Mouse (Mus musculus): ENCODE data around the gene Nudt9. TPM values are rescaled to one million over a fixed set of nuclear protein-coding genes. Genes with fewer than 3 reads are reported as not detected.

Gene Nudt9
- polyA plus RNA-seq, 1 experiment from 2014 or later = 55.8 TPM

DNA sequence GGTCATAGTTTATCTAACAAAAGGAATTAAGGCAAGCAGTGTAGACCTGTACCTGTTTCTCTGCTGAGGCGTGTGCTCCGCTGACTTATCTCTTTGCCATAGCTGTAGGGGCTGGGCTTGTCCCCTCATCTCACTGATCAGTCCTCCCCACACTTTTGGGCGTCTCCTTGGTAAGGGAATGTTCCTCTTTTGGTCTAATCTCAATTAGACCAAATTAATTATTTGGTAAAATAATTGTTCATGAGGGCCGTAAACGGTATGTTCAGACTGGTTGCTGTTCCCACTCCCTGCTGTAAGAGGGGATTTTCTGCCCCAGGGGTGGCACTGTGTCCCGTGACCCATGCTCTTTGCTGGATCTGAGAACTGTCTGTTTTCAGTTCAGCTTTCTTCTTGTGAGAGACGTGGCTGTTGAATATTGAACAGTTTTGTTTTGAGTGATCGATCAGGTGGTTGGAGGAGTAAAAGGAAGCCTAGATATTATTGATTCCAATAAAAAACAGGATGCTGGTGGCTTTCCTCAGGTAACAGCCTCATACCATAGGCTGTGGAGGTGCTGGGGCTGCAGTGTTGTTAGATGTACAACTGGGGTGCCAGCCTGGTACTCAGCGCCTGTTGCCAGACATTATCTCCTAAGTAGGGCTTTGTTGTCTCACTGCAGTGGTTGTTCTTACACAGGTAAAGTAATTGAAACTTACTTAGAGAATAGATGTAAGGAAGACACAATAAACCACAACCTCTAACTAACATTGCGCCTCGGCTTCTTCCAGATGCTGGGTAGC, 16.9 kb downstream of the Nudt9 start:
- Histone ChIP-seq H3K4me3 (replicated peaks) (no peak overlapping the region), H3K27me3 (no peaks in the 10 kb centered on the region), H3K27ac (no peak overlapping the region), H3K9ac (no peak overlapping the region), H3K4me2 (no peak overlapping the region), H3K9me3 (no peaks in the 10 kb centered on the region), H3K36me3 (replicated peaks) (peaks cover 32% of the 10 kb centered on the region), H3K4me1 (no peaks in the 10 kb centered on the region)
- WGBS = 90% methylated on average over 11 of the region's 11 CpGs
- ATAC-seq (ENCODE audit: low FRiP score) = no peak

DNA sequence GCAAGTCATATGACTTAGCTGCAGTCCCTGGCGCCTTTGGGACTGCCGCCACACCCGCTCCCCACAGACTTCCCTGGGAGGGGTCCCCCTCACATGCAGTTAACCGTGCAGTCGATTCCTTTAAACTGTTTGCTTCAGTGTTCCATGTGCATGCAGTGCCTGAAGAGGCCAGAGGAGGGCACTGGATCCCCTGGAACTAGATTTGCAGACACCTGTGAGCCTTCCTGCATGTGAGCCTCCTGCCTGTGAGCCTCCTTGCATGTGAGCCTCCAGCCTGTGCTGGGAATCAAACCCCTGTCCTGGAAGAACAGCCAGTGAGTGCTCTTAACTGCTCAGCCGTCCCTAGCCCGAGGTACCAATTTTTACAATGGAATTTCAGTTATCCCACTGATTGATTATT, 22.6 kb downstream of the Nudt9 start:
- H3K27me3 ChIP-seq = no peaks in the 10 kb centered on the region
- no peak overlapping the region for H3K9ac ChIP-seq

DNA sequence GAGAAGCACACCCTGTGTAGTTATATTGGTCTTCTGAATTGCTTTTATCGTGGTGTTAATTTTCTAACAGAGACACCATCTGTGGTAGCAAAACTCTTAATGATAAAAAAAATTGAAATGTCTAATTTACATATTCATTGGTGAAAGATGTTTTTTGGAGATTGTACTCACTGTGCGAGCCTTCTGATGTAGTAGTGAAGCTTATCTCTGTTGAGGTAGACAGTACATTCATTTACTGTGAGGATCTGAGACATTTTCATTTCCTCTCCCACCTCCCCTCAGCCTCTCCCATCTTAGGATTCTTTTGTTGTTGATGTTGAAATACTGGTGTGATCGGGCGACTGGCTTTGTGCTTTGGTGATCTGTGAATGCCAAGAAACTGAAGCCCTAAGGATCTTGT, 24.9 kb downstream of the Nudt9 start:
- no peak overlapping the region for H3K27ac ChIP-seq

More for the DNA sequence above, 22.6 kb downstream of the Nudt9 start:
- Histone ChIP-seq H3K36me3 (replicated peaks) (peaks cover 6% of the 10 kb centered on the region), H3K4me1 (peaks cover 11% of the 10 kb centered on the region), H3K9me3 (no peaks in the 10 kb centered on the region), H3K27ac (no peak overlapping the region), H3K4me3 (replicated peaks) (no peak overlapping the region), H3K4me2 (no peak overlapping the region)
- 83% methylated on average over 7 of the region's 7 CpGs for WGBS
- no peak for ATAC-seq (ENCODE audit: low FRiP score)

DNA sequence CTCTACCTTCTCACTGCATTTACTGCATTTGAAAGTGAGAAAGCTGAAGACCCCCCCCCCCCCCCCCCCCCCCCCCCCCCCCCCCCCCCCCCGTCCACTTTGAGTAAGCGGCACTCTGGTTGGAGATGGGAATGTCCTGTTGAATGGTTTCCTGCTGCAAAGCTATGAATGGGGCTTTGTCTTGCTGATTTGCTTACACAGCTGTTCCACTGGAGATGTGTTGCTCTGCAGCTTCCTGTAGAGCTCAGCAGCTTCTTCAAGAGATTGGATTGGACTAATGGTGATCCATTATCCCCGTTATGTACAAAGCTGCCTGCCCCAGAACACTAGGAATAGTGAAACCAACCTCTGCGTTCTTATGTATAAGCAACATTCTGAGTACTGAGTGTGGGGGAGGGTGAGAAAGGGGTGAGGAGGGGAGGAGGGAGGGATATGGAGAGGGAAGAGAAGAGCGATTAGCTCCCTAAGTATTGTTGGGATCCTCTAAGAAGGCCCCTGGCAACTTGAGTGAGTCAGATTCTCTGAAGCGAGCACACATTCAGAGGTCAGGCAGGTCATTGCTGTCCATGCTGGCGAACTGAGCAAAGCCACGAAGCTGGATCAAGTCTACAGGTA, 26.3 kb downstream of the Nudt9 start:
- peak; percentile 94 for ATAC-seq (ENCODE audit: low FRiP score)
- H3K36me3 ChIP-seq (replicated peaks) = no peaks in the 10 kb centered on the region
- H3K4me2 ChIP-seq = peak overlapping the region; percentile 31
- H3K4me3 ChIP-seq (replicated peaks) = no peak overlapping the region
- peaks cover 16% of the 10 kb centered on the region for H3K4me1 ChIP-seq
- H3K27ac ChIP-seq = peak overlapping the region; percentile 82
- WGBS = 5% methylated on average over 6 of the region's 8 CpGs
- H3K9ac ChIP-seq = no peak overlapping the region
- H3K27me3 ChIP-seq = peaks cover 2% of the 10 kb centered on the region; the same call in 1 of the 2 replicates
- no peaks in the 10 kb centered on the region for H3K9me3 ChIP-seq

More for the DNA sequence above, 24.9 kb downstream of the Nudt9 start:
- Histone ChIP-seq H3K27me3 (no peaks in the 10 kb centered on the region), H3K9ac (no peak overlapping the region), H3K4me1 (peaks cover 11% of the 10 kb centered on the region), H3K9me3 (no peaks in the 10 kb centered on the region), H3K36me3 (replicated peaks) (no peaks in the 10 kb centered on the region), H3K4me3 (replicated peaks) (no peak overlapping the region), H3K4me2 (no peak overlapping the region)
- 74% methylated on average over 4 of the region's 4 CpGs for WGBS
- ATAC-seq (ENCODE audit: low FRiP score) = no peak

DNA sequence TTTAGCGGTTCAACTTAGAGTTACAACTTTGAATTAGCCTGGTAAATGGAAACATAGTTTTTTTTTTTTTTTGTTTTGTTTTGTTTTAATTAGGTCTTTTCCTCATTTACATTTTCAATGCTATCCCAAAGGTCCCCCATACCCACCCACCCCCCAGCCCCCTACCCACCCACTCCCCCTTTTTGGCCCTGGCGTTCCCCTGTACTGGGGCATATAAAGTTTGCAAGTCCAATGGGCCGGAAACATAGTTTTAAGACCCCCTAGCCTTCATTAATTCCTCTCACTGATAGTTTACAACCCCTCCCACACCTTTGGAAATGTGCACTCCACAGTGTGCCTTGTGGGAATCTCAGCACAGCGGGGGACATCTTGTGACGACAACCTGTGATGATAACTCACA, 27.5 kb downstream of the Nudt9 start:
- no peak overlapping the region for H3K9ac ChIP-seq
- H3K36me3 ChIP-seq (replicated peaks) = no peaks in the 10 kb centered on the region
- peaks cover 2% of the 10 kb centered on the region; the same call in 1 of the 2 replicates for H3K27me3 ChIP-seq
- no peaks in the 10 kb centered on the region for H3K9me3 ChIP-seq
- no peak overlapping the region for H3K27ac ChIP-seq
- peak; percentile 92 for ATAC-seq (ENCODE audit: low FRiP score)
- 75% methylated on average over 5 of the region's 5 CpGs for WGBS
- no peak overlapping the region for H3K4me3 ChIP-seq (replicated peaks)
- no peak overlapping the region for H3K4me2 ChIP-seq
- peaks cover 16% of the 10 kb centered on the region for H3K4me1 ChIP-seq

DNA sequence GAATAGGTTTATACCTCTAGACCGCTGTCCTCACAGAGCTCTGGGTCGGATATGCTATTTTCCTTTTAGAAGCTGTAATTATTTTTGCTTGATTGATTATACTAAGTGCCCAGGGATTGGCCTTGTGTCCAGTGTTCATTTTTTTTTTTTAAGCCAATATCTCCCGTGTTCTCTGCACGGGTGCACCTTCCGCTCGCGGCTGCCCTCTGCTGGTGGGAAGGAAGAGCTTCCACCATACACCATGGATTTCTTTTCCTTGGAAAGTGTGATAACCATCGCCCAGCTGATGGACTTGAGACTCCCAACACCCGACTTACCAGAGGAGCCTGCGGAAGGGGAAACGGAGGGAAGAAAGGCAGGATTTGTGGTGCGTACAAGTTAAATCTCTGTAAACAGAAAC, 28.3 kb downstream of the Nudt9 start:
- H3K4me3 ChIP-seq (replicated peaks) = no peak overlapping the region
- H3K4me1 ChIP-seq = peaks cover 16% of the 10 kb centered on the region
- H3K9me3 ChIP-seq = no peaks in the 10 kb centered on the region
- no peak overlapping the region for H3K27ac ChIP-seq
- 29% methylated on average over 12 of the region's 12 CpGs for WGBS
- peak; percentile 5; the same call in 1 of the 2 replicates for ATAC-seq (ENCODE audit: low FRiP score)
- no peaks in the 10 kb centered on the region for H3K36me3 ChIP-seq (replicated peaks)
- no peak overlapping the region for H3K4me2 ChIP-seq
- no peak overlapping the region for H3K9ac ChIP-seq
- peaks cover 2% of the 10 kb centered on the region; the same call in 1 of the 2 replicates for H3K27me3 ChIP-seq

DNA sequence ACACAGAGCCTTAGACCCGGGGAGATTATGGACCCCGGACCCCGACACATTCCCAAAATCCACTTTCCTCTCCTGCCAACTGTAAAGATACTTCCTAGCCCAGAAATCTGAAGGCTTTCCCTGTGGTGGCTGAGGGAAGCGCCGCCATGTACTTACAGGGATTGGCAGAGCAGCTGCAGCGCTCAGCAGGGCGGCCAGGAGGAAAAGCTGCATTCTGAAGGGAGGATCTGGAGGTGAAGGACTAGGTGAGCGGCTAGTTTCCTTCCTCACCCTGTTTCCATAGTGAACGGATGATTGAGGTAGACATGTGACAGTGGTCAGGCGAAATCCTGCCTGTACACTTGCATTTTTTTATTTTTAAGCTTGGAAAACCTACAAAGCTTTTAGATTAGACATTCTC, 30.3 kb downstream of the Nudt9 start:
- ATAC-seq (ENCODE audit: low FRiP score) = no peak
- H3K4me3 ChIP-seq (replicated peaks) = no peak overlapping the region
- peaks cover 2% of the 10 kb centered on the region; the same call in 1 of the 2 replicates for H3K27me3 ChIP-seq
- H3K27ac ChIP-seq = no peak overlapping the region
- no peaks in the 10 kb centered on the region for H3K9me3 ChIP-seq
- H3K4me2 ChIP-seq = no peak overlapping the region
- H3K9ac ChIP-seq = no peak overlapping the region
- peaks cover 15% of the 10 kb centered on the region for H3K4me1 ChIP-seq
- no peaks in the 10 kb centered on the region for H3K36me3 ChIP-seq (replicated peaks)
- WGBS = 27% methylated on average over 10 of the region's 10 CpGs

DNA sequence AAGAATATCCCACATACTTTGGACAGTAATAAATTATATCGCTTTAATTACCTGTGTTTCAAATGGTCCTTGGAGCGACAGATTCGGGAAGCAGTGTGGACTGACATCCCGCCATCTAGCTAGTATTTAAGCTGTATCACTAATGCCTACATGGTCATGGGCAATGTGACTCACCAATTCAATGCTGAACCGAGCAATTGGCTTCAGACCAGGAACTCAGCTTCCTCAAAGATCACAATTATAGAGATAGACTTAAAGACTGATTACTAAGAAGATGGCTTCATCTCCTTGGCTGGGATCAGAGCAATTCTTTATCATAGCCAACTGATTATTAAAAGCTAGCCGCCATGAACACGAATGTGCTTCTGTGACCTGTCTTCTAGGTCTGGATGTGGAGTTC, 31.4 kb downstream of the Nudt9 start, which contains the start of gene Gm17660:
TSS of gene Gm17660 (minus strand) at position 101 of the 400 bp plus-strand sequence.
- Histone ChIP-seq H3K4me3 (replicated peaks) (no peak within 1 kb of the TSS), H3K27ac (no peak within 1 kb of the TSS), H3K36me3 (replicated peaks) (no peaks in the 10 kb centered on the region), H3K9ac (no peak within 1 kb of the TSS), H3K9me3 (no peaks in the 10 kb centered on the region), H3K4me2 (no peak within 1 kb of the TSS), H3K27me3 (peaks cover 2% of the 10 kb centered on the region; the same call in 1 of the 2 replicates), H3K4me1 (peaks cover 10% of the 10 kb centered on the region)
- WGBS = 95% methylated on average over 7 of the region's 7 CpGs
- ATAC-seq (ENCODE audit: low FRiP score) = no peak

DNA sequence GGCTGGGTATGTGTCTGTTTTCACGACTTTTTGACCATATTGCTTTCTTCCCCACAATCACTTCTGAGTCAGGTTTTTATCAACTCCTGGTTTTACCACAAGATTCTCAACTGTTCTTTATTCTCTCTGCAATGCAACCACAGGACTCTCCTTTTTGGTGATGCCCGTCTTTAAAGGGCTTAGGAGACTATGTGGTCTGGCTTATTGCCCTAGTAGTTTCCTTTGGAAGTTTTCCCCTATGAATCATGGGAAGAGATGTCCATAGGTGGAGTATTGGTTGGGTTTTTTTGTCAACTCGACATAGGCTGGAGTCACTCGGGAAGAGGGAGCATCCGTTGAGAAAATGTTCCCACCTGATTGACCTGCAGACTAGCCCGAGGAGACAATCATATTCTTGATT, 34.6 kb downstream of the Nudt9 start:
- 89% methylated on average over 6 of the region's 6 CpGs for WGBS
- H3K4me3 ChIP-seq (replicated peaks) = no peak overlapping the region

DNA sequence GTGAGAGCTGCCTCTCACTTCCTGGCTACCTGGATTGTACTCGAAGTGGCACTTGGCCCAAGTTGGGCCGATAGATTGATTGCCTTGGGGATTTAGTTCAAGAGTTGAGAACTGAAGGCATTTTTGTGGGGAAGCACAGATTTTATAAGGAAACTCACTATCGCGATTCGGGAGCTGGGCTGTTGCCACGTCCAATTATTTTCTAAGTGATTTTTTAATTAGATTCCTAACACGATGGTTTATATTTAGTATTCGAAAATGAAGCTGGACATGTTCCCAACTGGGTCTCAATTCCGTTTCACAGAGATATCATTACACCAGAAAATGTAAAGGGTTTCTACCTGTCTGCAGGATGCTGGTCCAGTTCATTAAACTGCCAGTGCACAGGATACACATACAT, 39.3 kb downstream of the Nudt9 start:
- Histone ChIP-seq H3K4me1 (no peaks in the 10 kb centered on the region), H3K27me3 (no peaks in the 10 kb centered on the region), H3K4me2 (no peak overlapping the region), H3K9me3 (no peaks in the 10 kb centered on the region), H3K4me3 (replicated peaks) (no peak overlapping the region), H3K27ac (no peak overlapping the region), H3K36me3 (replicated peaks) (no peaks in the 10 kb centered on the region), H3K9ac (no peak overlapping the region)
- WGBS = 92% methylated on average over 9 of the region's 9 CpGs
- ATAC-seq (ENCODE audit: low FRiP score) = no peak

More for the DNA sequence above, 34.6 kb downstream of the Nudt9 start:
- Histone ChIP-seq H3K36me3 (replicated peaks) (no peaks in the 10 kb centered on the region), H3K9me3 (no peaks in the 10 kb centered on the region), H3K4me2 (no peak overlapping the region), H3K4me1 (peaks cover 5% of the 10 kb centered on the region; the same call in 1 of the 2 replicates), H3K9ac (no peak overlapping the region), H3K27ac (no peak overlapping the region), H3K27me3 (peaks cover 2% of the 10 kb centered on the region; the same call in 1 of the 2 replicates)
- no peak for ATAC-seq (ENCODE audit: low FRiP score)

DNA sequence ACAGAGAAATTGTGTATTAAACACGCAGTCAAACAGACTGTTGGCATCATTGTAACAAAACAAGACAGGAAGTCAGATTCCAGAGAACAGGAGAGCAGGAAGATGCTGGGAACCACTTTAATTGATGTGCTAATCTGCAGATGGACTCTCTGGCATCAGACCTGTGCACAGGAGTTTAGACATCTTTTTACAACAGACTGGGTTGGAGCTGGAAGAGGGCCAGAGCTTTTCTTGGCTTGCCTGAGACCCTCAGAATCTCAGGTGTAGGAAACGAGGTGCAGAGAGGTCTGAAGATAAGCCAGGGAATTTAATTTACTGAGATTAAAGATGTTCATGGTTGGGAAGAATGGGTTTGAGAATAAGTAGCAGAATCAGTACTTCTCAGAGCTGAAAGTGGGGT, 43.6 kb downstream of the Nudt9 start:
- H3K27ac ChIP-seq = no peak overlapping the region
- H3K9ac ChIP-seq = no peak overlapping the region
- H3K9me3 ChIP-seq = no peaks in the 10 kb centered on the region
- H3K4me3 ChIP-seq (replicated peaks) = no peak overlapping the region
- no peaks in the 10 kb centered on the region for H3K36me3 ChIP-seq (replicated peaks)
- H3K4me2 ChIP-seq = no peak overlapping the region
- no peak for ATAC-seq (ENCODE audit: low FRiP score)
- H3K4me1 ChIP-seq = no peaks in the 10 kb centered on the region
- no peaks in the 10 kb centered on the region for H3K27me3 ChIP-seq
- WGBS = 82% methylated on average over 2 of the region's 2 CpGs

DNA sequence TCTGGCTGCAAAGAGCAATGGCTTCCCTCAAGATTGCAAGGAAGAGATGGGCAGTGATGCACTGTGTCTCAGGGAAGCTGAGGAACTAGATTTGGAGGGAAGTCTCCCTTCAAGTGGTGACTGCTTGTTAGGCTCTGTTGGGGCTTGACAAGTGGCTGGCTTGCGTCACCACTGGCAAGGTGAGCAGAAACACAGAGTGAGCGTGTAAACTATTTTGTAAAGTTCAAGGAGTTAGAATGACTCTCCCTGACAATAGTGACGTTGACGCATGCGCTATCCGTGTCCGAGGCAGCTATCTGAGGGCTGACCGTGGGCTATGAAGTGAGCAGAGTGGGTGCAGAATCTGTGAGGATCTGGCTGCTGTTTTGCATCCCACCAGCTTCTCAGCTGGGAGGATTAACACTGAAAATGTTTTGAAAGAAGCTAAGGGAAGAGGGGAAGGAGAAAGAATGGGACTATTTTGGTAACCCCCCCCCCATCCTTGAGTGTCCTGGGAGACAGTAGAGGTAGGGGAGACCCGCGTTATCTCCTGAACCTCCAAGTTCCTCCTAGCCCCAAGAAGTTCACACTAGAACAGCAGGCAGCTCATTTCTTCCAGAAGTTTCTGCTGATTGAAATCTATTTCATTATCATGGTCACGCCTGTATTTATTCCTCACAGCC, 49.4 kb downstream of the Nudt9 start:
- no peaks in the 10 kb centered on the region for H3K36me3 ChIP-seq (replicated peaks)
- WGBS = 88% methylated on average over 11 of the region's 11 CpGs
- no peak overlapping the region for H3K4me3 ChIP-seq (replicated peaks)
- H3K9ac ChIP-seq = no peak overlapping the region
- no peak overlapping the region for H3K27ac ChIP-seq
- H3K4me2 ChIP-seq = no peak overlapping the region
- ATAC-seq (ENCODE audit: low FRiP score) = no peak
- H3K4me1 ChIP-seq = 0 out of 2 replicates have a peak, but pooled peaks cover 3% of the 10 kb centered on the region
- H3K9me3 ChIP-seq = no peaks in the 10 kb centered on the region
- H3K27me3 ChIP-seq = no peaks in the 10 kb centered on the region

All from forebrain, embryonic 12.5 days (tissue).